Mouse (Mus musculus): ENCODE results near the gene Olfr698. TPM values are rescaled to one million over a fixed set of nuclear protein-coding genes. Genes with fewer than 3 reads are reported as not detected.
"Not testable (repeated sequence)": the region's sequence is repeated elsewhere in the genome, so short reads cannot be mapped to it uniquely, and the experiment has no call there.

The Olfr698 gene
- polyA plus RNA-seq, 1 experiment from 2014 or later: not detected

GRCm38 (mm10) chr7:106716296-106716695, 38.9 kb downstream of the Olfr698 start, which contains the start of gene Olfr695:
Gene Olfr695, minus strand, starts transcription at chr7:106716396.
- H3K9me3 ChIP-seq (ENCODE audit: control insufficient read depth, low read length): no peaks in the 10 kb centered on the region
- no peak within 1 kb of the TSS for H3K9ac ChIP-seq (ENCODE audit: low read depth, low read length)
- H3K4me1 ChIP-seq (ENCODE audit: control insufficient read depth, insufficient read depth, low read length): no peaks in the 10 kb centered on the region
- no peak within 1 kb of the TSS for H3K27ac ChIP-seq (ENCODE audit: low read length)
- H3K36me3 ChIP-seq (ENCODE audit: control insufficient read depth, insufficient read depth, low read length): no peaks in the 10 kb centered on the region
- no peak within 1 kb of the TSS for H3K4me3 ChIP-seq (ENCODE audit: low read length)
- H3K4me2 ChIP-seq (ENCODE audit: low read depth, low read length): no peak within 1 kb of the TSS
- no peaks in the 10 kb centered on the region for H3K27me3 ChIP-seq (replicated peaks; ENCODE audit: control insufficient read depth, insufficient read depth, low read length)
- no peak for ATAC-seq

DNA sequence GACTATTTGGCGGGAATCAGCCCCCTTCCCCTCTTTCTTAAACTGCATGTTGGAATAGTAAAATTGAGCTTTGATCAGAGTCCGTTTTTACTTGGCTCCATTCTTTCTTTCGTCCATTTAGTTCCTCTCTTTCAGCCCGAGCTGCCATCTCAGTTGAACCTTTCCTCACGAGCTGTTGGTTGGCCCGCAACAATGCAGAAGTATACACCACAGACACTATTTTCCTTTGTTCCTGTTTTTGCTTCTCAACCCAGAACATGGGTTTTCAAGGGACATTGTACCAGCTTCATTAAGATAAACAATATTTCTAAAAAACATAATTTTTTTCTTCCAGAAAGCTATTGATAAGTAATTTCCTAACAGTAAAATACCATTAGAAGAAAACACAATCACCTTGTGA, 43.7 kb downstream of the Olfr698 start:
- Histone ChIP-seq H3K9me3 (ENCODE audit: control insufficient read depth, low read length) (no peaks in the 10 kb centered on the region), H3K27ac (ENCODE audit: low read length) (no peak overlapping the region), H3K4me1 (ENCODE audit: control insufficient read depth, insufficient read depth, low read length) (no peaks in the 10 kb centered on the region), H3K36me3 (ENCODE audit: control insufficient read depth, insufficient read depth, low read length) (no peaks in the 10 kb centered on the region), H3K4me2 (ENCODE audit: low read depth, low read length) (no peak overlapping the region), H3K4me3 (ENCODE audit: low read length) (no peak overlapping the region), H3K27me3 (replicated peaks; ENCODE audit: control insufficient read depth, insufficient read depth, low read length) (no peaks in the 10 kb centered on the region), H3K9ac (ENCODE audit: low read depth, low read length) (no peak overlapping the region)
- 90% methylated on average over 6 of the region's 6 CpGs for WGBS
- ATAC-seq: no peak

DNA sequence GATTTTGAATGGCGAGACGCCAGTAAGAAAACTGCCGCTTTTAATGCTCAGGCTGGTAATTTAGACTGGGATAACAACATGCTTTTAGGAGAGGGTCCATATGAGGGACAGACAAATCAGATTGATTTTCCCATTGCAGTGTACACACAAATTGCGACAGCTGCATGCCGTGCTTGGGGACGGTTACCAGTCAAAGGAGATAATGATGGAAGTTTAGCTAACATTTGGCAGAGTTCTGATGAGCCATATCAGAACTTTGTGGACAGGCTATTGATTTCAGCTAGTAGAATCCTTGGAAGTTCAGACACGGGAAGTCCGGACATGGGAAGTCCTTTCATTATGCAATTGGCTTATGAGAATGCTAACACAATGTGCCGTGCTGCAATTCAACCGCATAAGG, 47.5 kb downstream of the Olfr698 start:
- not testable (repeated sequence) for H3K4me3 ChIP-seq (ENCODE audit: low read length); H3K27me3 ChIP-seq (replicated peaks; ENCODE audit: control insufficient read depth, insufficient read depth, low read length); H3K27ac ChIP-seq (ENCODE audit: low read length); ATAC-seq; H3K36me3 ChIP-seq (ENCODE audit: control insufficient read depth, insufficient read depth, low read length); H3K9me3 ChIP-seq (ENCODE audit: control insufficient read depth, low read length); H3K9ac ChIP-seq (ENCODE audit: low read depth, low read length); H3K4me2 ChIP-seq (ENCODE audit: low read depth, low read length); H3K4me1 ChIP-seq (ENCODE audit: control insufficient read depth, insufficient read depth, low read length)
- WGBS: 91% methylated on average over 10 of the region's 10 CpGs

Other genes starting within 250 kb of the Olfr698 start
- gene Olfr693, start 74.8 kb downstream of the Olfr698 start, polyA plus RNA-seq (2015; fragmentation: Nextera tagmentation; extraction: Ambion mirVana): not detected in 2 replicates
- not detected in 2 replicates for gene Olfr694, start 63.6 kb downstream of the Olfr698 start, polyA plus RNA-seq (2015; fragmentation: Nextera tagmentation; extraction: Ambion mirVana)
- not detected in 2 replicates for gene Olfr695, start 39.0 kb downstream of the Olfr698 start, polyA plus RNA-seq (2015; fragmentation: Nextera tagmentation; extraction: Ambion mirVana)
- not detected in 2 replicates for gene Olfr697, start 13.0 kb downstream of the Olfr698 start, polyA plus RNA-seq (2015; fragmentation: Nextera tagmentation; extraction: Ambion mirVana)
- not detected in 2 replicates for gene Olfr699, start 37.8 kb upstream of the Olfr698 start, polyA plus RNA-seq (2015; fragmentation: Nextera tagmentation; extraction: Ambion mirVana)
- gene Olfr700, start 53.4 kb upstream of the Olfr698 start, polyA plus RNA-seq (2015; fragmentation: Nextera tagmentation; extraction: Ambion mirVana): not detected in 2 replicates
- gene Olfr701, start 58.7 kb upstream of the Olfr698 start, polyA plus RNA-seq (2015; fragmentation: Nextera tagmentation; extraction: Ambion mirVana): not detected in 2 replicates
- not detected in 2 replicates for gene Olfr702, start 78.5 kb upstream of the Olfr698 start, polyA plus RNA-seq (2015; fragmentation: Nextera tagmentation; extraction: Ambion mirVana)
- gene Olfr703, start 88.0 kb upstream of the Olfr698 start, polyA plus RNA-seq (2015; fragmentation: Nextera tagmentation; extraction: Ambion mirVana): not detected in 2 replicates
- not detected in 2 replicates for gene Olfr704, start 107.8 kb upstream of the Olfr698 start, polyA plus RNA-seq (2015; fragmentation: Nextera tagmentation; extraction: Ambion mirVana)
- gene Olfr705, start 121.5 kb upstream of the Olfr698 start, polyA plus RNA-seq (2015; fragmentation: Nextera tagmentation; extraction: Ambion mirVana): not detected in 2 replicates
- gene Olfr706, start 132.8 kb upstream of the Olfr698 start, polyA plus RNA-seq (2015; fragmentation: Nextera tagmentation; extraction: Ambion mirVana): not detected in 2 replicates
- not detected in 2 replicates for gene Olfr707, start 145.8 kb upstream of the Olfr698 start, polyA plus RNA-seq (2015; fragmentation: Nextera tagmentation; extraction: Ambion mirVana)
- gene Olfr1532-ps1, start 152.6 kb upstream of the Olfr698 start, polyA plus RNA-seq (2015; fragmentation: Nextera tagmentation; extraction: Ambion mirVana): not detected in 2 replicates
- not detected in 2 replicates for gene Olfr709-ps1, start 176.8 kb upstream of the Olfr698 start, polyA plus RNA-seq (2015; fragmentation: Nextera tagmentation; extraction: Ambion mirVana)
- not detected in 2 replicates for gene Olfr710, start 192.9 kb upstream of the Olfr698 start, polyA plus RNA-seq (2015; fragmentation: Nextera tagmentation; extraction: Ambion mirVana)
- gene Olfr6, start 208.5 kb upstream of the Olfr698 start, polyA plus RNA-seq (2015; fragmentation: Nextera tagmentation; extraction: Ambion mirVana): not detected in 2 replicates
- gene Olfr711, start 220.1 kb upstream of the Olfr698 start, polyA plus RNA-seq (2015; fragmentation: Nextera tagmentation; extraction: Ambion mirVana): not detected in 2 replicates

Data from intestine, embryonic 16.5 days (tissue).